Mouse (Mus musculus): ENCODE results near the gene Plch2.

GRCm38 (mm10) chr4:155020813-155021212 is 35.8 kb downstream of the Plch2 start:
- no peak for TF ChIP-seq E2F4 (IDR thresholded peaks at IDR 0.05; ENCODE audit: insufficient read depth)
- TF ChIP-seq USF1 (IDR thresholded peaks at IDR 0.05; ENCODE audit: low read depth), result no peak
- no peak for TF ChIP-seq POLR2A (IDR thresholded peaks at IDR 0.05; ENCODE audit: insufficient read length, low read depth)
- TF ChIP-seq CEBPB (IDR thresholded peaks at IDR 0.05; ENCODE audit: insufficient read depth, poor library complexity, severe bottlenecking), result no peak
- TF ChIP-seq TCF12 (IDR thresholded peaks at IDR 0.05; ENCODE audit: insufficient read depth, poor library complexity, severe bottlenecking), result no peak
- no peak for TF ChIP-seq MAX (IDR thresholded peaks at IDR 0.05; ENCODE audit: low read depth)
